Mouse (Mus musculus): ENCODE results near the gene Epm2aip1. TPM values are rescaled to one million over a fixed set of nuclear protein-coding genes. Genes with fewer than 3 reads are reported as not detected.
A peak's percentile ranks its signal among the peaks of the same experiment; 100 is the strongest.

The Epm2aip1 gene
- polyA plus RNA-seq, 1 experiment = 0.11 TPM

GRCm38 (mm10) chr9:111275156-111275555, 3.4 kb downstream of the Epm2aip1 start:
- H3K27me3 ChIP-seq (ENCODE audit: control insufficient read depth) = no peaks in the 10 kb centered on the region
- H3K9me3 ChIP-seq (ENCODE audit: control insufficient read depth, low read length) = no peaks in the 10 kb centered on the region
- peak overlapping the region; percentile 25 for H3K4me3 ChIP-seq (replicated peaks)
- peaks cover 40% of the 10 kb centered on the region for H3K4me1 ChIP-seq (ENCODE audit: control insufficient read depth)
- peaks cover 66% of the 10 kb centered on the region for H3K36me3 ChIP-seq (ENCODE audit: control insufficient read depth)
- no peak for TF ChIP-seq GATA1 (IDR thresholded peaks at IDR 0.05; ENCODE audit: low read length)

DNA sequence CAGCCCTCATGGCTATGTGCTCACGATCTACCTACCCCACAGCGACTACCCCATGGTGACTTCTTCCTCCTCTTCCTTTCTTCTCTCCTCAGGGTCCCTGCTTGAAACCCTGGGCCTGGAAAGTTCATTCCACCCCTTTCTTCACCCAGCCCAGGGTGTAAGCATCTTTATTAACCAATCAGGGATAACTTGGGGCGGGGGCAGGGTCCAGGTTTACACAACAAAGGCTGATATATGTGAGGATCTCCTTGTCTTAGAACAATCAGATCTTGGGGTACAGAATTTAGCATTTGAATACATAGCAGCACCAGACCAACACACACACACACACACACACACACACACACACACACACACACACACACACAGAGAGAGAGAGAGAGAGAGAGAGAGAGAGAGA, 13.3 kb downstream of the Epm2aip1 start:
- H3K36me3 ChIP-seq (ENCODE audit: control insufficient read depth) = no peaks in the 10 kb centered on the region
- H3K9me3 ChIP-seq (ENCODE audit: control insufficient read depth, low read length) = no peaks in the 10 kb centered on the region
- H3K4me3 ChIP-seq (replicated peaks) = no peak overlapping the region
- H3K4me1 ChIP-seq (ENCODE audit: control insufficient read depth) = peaks cover 3% of the 10 kb centered on the region; the same call in 1 of the 2 replicates
- no peak for TF ChIP-seq GATA1 (IDR thresholded peaks at IDR 0.05; ENCODE audit: low read length)
- no peak for TF ChIP-seq TAL1 (IDR thresholded peaks at IDR 0.05; ENCODE audit: low read length)
- H3K27me3 ChIP-seq (ENCODE audit: control insufficient read depth) = peaks cover 5% of the 10 kb centered on the region

- Histone ChIP-seq H3K4me3 (replicated peaks) (no peak overlapping the region), H3K9me3 (ENCODE audit: control insufficient read depth, low read length) (no peaks in the 10 kb centered on the region), H3K27me3 (ENCODE audit: control insufficient read depth) (peaks cover 5% of the 10 kb centered on the region), H3K36me3 (ENCODE audit: control insufficient read depth) (no peaks in the 10 kb centered on the region), H3K4me1 (ENCODE audit: control insufficient read depth) (peaks cover 3% of the 10 kb centered on the region; the same call in 1 of the 2 replicates)
- TF ChIP-seq TAL1 (IDR thresholded peaks at IDR 0.05; ENCODE audit: low read length) (no peak), GATA1 (IDR thresholded peaks at IDR 0.05; ENCODE audit: low read length) (no peak)
Measured at GRCm38 (mm10) chr9:111285676-111286075, 13.9 kb downstream of the Epm2aip1 start.

DNA sequence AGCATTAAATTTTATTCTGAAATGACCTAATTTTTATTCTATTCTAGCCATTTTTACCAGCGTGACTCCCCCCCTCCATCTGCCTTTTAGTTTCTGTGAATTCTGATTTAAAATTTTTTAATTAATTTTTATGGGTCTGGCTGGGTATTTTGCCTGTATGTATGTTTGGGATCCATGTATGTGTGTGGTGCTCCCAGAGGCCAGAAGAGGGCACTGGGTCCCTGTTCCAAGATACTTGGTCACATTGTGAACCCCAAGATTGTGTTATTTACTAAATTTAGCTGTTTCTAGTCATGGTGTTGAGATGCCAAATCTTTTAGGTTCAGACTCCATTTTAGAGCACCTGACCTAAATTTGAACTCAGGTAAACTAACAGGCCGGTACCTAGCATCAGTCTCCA, 14.7 kb downstream of the Epm2aip1 start:
- H3K27me3 ChIP-seq (ENCODE audit: control insufficient read depth) = peaks cover 5% of the 10 kb centered on the region
- no peak overlapping the region for H3K4me3 ChIP-seq (replicated peaks)
- H3K36me3 ChIP-seq (ENCODE audit: control insufficient read depth) = no peaks in the 10 kb centered on the region
- H3K9me3 ChIP-seq (ENCODE audit: control insufficient read depth, low read length) = no peaks in the 10 kb centered on the region
- peaks cover 3% of the 10 kb centered on the region; the same call in 1 of the 2 replicates for H3K4me1 ChIP-seq (ENCODE audit: control insufficient read depth)
- TF ChIP-seq TAL1 (IDR thresholded peaks at IDR 0.05; ENCODE audit: low read length) (no peak), GATA1 (IDR thresholded peaks at IDR 0.05; ENCODE audit: low read length) (no peak)

DNA sequence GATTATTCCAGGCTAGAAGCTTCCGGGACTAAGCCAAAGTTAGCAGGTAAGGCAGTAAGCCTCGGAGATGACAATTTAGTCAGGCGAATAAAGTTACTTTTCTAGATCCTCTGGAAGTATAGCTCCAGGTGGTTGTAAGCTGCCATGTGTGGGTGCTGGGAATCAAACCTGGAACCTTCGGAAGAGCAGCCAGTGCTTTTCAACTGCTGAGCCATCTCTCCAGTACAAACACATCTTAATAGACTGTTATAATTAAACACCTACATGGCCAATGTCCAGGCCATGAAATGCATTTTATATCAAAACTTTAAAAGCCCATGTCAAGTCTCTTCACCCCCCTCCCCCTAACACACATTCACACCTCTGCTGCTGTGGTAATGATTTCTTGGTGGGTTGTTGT, 16.2 kb downstream of the Epm2aip1 start:
- peaks cover 5% of the 10 kb centered on the region for H3K27me3 ChIP-seq (ENCODE audit: control insufficient read depth)
- no peak overlapping the region for H3K4me3 ChIP-seq (replicated peaks)
- H3K9me3 ChIP-seq (ENCODE audit: control insufficient read depth, low read length) = no peaks in the 10 kb centered on the region
- H3K36me3 ChIP-seq (ENCODE audit: control insufficient read depth) = no peaks in the 10 kb centered on the region
- TF ChIP-seq GATA1 (IDR thresholded peaks at IDR 0.05; ENCODE audit: low read length) = no peak
- TF ChIP-seq TAL1 (IDR thresholded peaks at IDR 0.05; ENCODE audit: low read length) = no peak
- H3K4me1 ChIP-seq (ENCODE audit: control insufficient read depth) = peaks cover 3% of the 10 kb centered on the region; the same call in 1 of the 2 replicates

- Histone ChIP-seq H3K27me3 (ENCODE audit: control insufficient read depth) (peaks cover 3% of the 10 kb centered on the region), H3K36me3 (ENCODE audit: control insufficient read depth) (no peaks in the 10 kb centered on the region), H3K4me1 (ENCODE audit: control insufficient read depth) (peaks cover 3% of the 10 kb centered on the region; the same call in 1 of the 2 replicates), H3K4me3 (replicated peaks) (no peak overlapping the region), H3K9me3 (ENCODE audit: control insufficient read depth, low read length) (no peaks in the 10 kb centered on the region)
- no peak for TF ChIP-seq GATA1 (IDR thresholded peaks at IDR 0.05; ENCODE audit: low read length)
- no peak for TF ChIP-seq TAL1 (IDR thresholded peaks at IDR 0.05; ENCODE audit: low read length)
Measured at GRCm38 (mm10) chr9:111289294-111289831, 17.6 kb downstream of the Epm2aip1 start.

DNA sequence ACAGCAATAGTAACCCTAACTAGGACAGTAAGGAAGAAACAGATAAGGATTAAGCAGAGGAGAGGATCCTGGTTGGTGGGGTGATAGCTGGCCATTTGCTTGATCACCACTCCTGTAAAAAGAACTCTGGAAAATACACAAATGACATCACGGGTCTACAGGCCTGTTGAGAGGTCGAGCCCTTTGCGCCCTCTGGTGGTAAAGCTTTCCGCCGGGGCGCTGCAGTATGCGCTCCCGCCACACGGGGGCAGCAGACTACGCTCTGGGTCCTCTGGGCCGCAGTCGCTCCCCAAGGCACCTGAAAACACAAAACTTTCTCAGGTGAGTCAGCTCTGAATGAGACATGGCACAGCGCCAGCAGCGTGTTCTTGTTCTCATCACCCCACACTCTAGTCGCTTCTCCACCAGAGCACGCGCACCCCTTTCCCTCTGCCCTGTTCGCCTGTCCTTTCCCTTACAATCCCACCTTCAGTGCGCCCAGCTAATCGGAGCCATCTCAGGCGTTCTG, 18.2 kb downstream of the Epm2aip1 start:
- Histone ChIP-seq H3K9me3 (ENCODE audit: control insufficient read depth, low read length) (no peaks in the 10 kb centered on the region), H3K4me1 (ENCODE audit: control insufficient read depth) (peaks cover 3% of the 10 kb centered on the region; the same call in 1 of the 2 replicates), H3K4me3 (replicated peaks) (no peak overlapping the region), H3K27me3 (ENCODE audit: control insufficient read depth) (peaks cover 3% of the 10 kb centered on the region), H3K36me3 (ENCODE audit: control insufficient read depth) (no peaks in the 10 kb centered on the region)
- no peak for TF ChIP-seq TAL1 (IDR thresholded peaks at IDR 0.05; ENCODE audit: low read length)
- no peak for TF ChIP-seq GATA1 (IDR thresholded peaks at IDR 0.05; ENCODE audit: low read length)

DNA sequence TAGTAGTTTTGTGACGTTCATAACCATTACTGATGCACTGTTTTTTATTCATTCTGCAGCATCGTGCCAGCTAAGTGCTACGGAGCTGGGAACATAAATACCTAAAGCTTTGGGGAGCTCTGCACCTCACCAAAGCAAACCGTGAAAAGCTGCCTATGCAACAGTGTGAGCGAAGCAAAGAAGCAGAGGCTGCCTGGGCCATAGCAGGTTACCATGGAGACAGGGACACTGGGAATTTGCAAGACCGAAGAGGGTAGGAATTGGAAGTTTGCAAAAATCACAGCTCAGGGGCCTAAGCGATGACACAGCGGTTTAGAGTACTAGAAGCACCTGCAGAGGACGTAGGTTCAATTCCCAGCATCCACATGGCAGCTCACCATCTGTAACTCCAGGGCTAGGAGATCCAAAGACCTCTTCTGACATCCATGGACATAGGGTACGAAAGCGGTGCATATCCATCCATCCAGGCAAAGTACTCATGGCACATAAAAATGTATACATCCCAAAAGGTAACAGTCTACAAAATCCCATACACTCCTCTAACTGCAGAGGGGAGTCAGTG, 18.9 kb downstream of the Epm2aip1 start:
- Histone ChIP-seq H3K9me3 (ENCODE audit: control insufficient read depth, low read length) (no peaks in the 10 kb centered on the region), H3K27me3 (ENCODE audit: control insufficient read depth) (peaks cover under 1% of the 10 kb centered on the region), H3K4me1 (ENCODE audit: control insufficient read depth) (peaks cover 3% of the 10 kb centered on the region; the same call in 1 of the 2 replicates), H3K4me3 (replicated peaks) (no peak overlapping the region), H3K36me3 (ENCODE audit: control insufficient read depth) (no peaks in the 10 kb centered on the region)
- TF ChIP-seq GATA1 (IDR thresholded peaks at IDR 0.05; ENCODE audit: low read length) = no peak
- TF ChIP-seq TAL1 (IDR thresholded peaks at IDR 0.05; ENCODE audit: low read length) = no peak

GRCm38 (mm10) chr9:111293234-111293633, 21.5 kb downstream of the Epm2aip1 start:
- TF ChIP-seq TAL1 (IDR thresholded peaks at IDR 0.05; ENCODE audit: low read length) = no peak
- TF ChIP-seq GATA1 (IDR thresholded peaks at IDR 0.05; ENCODE audit: low read length) = no peak
- H3K4me3 ChIP-seq (replicated peaks) = no peak overlapping the region
- H3K27me3 ChIP-seq (ENCODE audit: control insufficient read depth) = no peaks in the 10 kb centered on the region; the same call in 1 of the 2 replicates
- H3K36me3 ChIP-seq (ENCODE audit: control insufficient read depth) = no peaks in the 10 kb centered on the region
- H3K9me3 ChIP-seq (ENCODE audit: control insufficient read depth, low read length) = no peaks in the 10 kb centered on the region
- H3K4me1 ChIP-seq (ENCODE audit: control insufficient read depth) = peaks cover 3% of the 10 kb centered on the region; the same call in 1 of the 2 replicates

Data from erythroblast, embryonic 14.5 days (primary cell).